ENCODE assay signal across 13 mouse cellular contexts in genomic region chr4:128042626-128043025, GRCm38 (mm10). TPM values are rescaled to one million over a fixed set of nuclear protein-coding genes. Genes with fewer than 3 reads are reported as not detected.
DNase-seq lines count a peak whose midpoint lies in the region; ATAC-seq lines count a peak whose summit lies in the region.
"Had no signal": no experiment of that assay in that cellular context is flagged by ENCODE, and none has a peak within 500 bp of the region (broad histone marks: within the 10 kb centered on the region; RNA-seq: fewer than 3 reads in every experiment).

No protein-coding gene starts in this region.

- no peak overlapping the region for H3K4me2 ChIP-seq in neural tube, embryonic 15.5 days

- H3K4me1 ChIP-seq in heart, embryonic 10.5 days, result no peaks in the 10 kb centered on the region
- peaks cover 22% of the 10 kb centered on the region for H3K4me1 ChIP-seq in neural tube, embryonic 15.5 days

- H3K9ac ChIP-seq in neural tube, embryonic 15.5 days (replicated peaks), result no peak overlapping the region

- 26% methylated on average over 5 of the region's 5 CpGs for WGBS in heart, embryonic 10.5 days
- 34% methylated on average over 5 of the region's 5 CpGs for WGBS in neural tube, embryonic 15.5 days

- peak; percentile 23 to 45 for DNase-seq in heart, postnatal 10 days
- DNase-seq in heart, embryonic 10.5 days (ENCODE audit: low spot score), result no peak
- DNase-seq in neural tube, embryonic 10.5 days (ENCODE audit: extremely low spot score, low spot score), result peak; percentile 37
- peak; percentile 62 for DNase-seq in forelimb bud, embryonic 11.5 days (ENCODE audit: low read depth, low spot score)
- DNase-seq in retina, embryonic 14.5 days (ENCODE audit: low spot score), result peak; percentile 68
- DNase-seq in thymus, postnatal 4 days, result no peak
- DNase-seq: cerebellum, postnatal 25 days; gastrocnemius, adult 2 months had no signal

- H3K36me3 ChIP-seq in heart, embryonic 10.5 days, result no peaks in the 10 kb centered on the region
- H3K36me3 ChIP-seq in neural tube, embryonic 15.5 days, result no peaks in the 10 kb centered on the region

- H3K4me3 ChIP-seq in heart, embryonic 10.5 days, result no peak overlapping the region
- no peak overlapping the region for H3K4me3 ChIP-seq in neural tube, embryonic 15.5 days (replicated peaks)
- H3K4me3 ChIP-seq: gastrocnemius, adult 2 months had no signal

- H3K9me3 ChIP-seq in heart, embryonic 10.5 days, result no peaks in the 10 kb centered on the region
- no peaks in the 10 kb centered on the region for H3K9me3 ChIP-seq in neural tube, embryonic 15.5 days (replicated peaks)

- no peak overlapping the region for H3K27ac ChIP-seq in heart, embryonic 10.5 days
- no peak overlapping the region for H3K27ac ChIP-seq in neural tube, embryonic 15.5 days (replicated peaks)
- H3K27ac ChIP-seq: gastrocnemius, adult 2 months had no signal

- intact Hi-C loops in heart, postnatal 10 days (cut with DNase I), result no loop called here

- no peak for ATAC-seq in neural tube, embryonic 15.5 days (ENCODE audit: low FRiP score)
- no peak for ATAC-seq in megakaryocyte-erythroid progenitor cell, adult 5-6 weeks (replicated peaks; ENCODE audit: low FRiP score, low TSS enrichment, poor library complexity, severe bottlenecking)
- ATAC-seq: activated CD4-positive, CD25-positive, alpha-beta regulatory T cell, adult 4 months had no signal

- H3K27me3 ChIP-seq in heart, embryonic 10.5 days (ENCODE audit: insufficient read depth, poor library complexity, severe bottlenecking), result no peaks in the 10 kb centered on the region
- no peaks in the 10 kb centered on the region for H3K27me3 ChIP-seq in neural tube, embryonic 15.5 days (replicated peaks)

RNA-seq across cellular contexts. Expression of gene Csmd2, which starts 55.0 kb away (rescaled TPM):
- total RNA-seq in heart, postnatal 10 days (2021), result under 1 TPM; 0.15 to 0.22 TPM
- 0.04 and 0.26 TPM in 2 replicates for polyA plus RNA-seq in heart, embryonic 10.5 days (2016; fragmentation: Nextera tagmentation; extraction: Ambion mirVana)
- polyA plus RNA-seq in neural tube, embryonic 15.5 days (2015; fragmentation: Nextera tagmentation; extraction: Ambion mirVana), result 10.2 and 12.7 TPM in 2 replicates
- not detected in 2 replicates for total RNA-seq in megakaryocyte-erythroid progenitor cell, adult 5-6 weeks (2014; fragmentation: Nextera tagmentation)
- total RNA-seq in megakaryocyte-erythroid progenitor cell, adult 5-6 weeks (2017), result not detected in 2 replicates
- total RNA-seq: gastrocnemius, adult 2 months; megakaryocyte progenitor cell, adult 5-6 weeks had no signal
- polyA plus RNA-seq: C2C12 had no signal

Comparison
In these comparisons a context has a peak if more than half of its experiments do, and no peak if none do; other contexts are left out.
1. DNase-seq: peak in heart, postnatal 10 days (2 of 2), neural tube, embryonic 10.5 days (single experiment), forelimb bud, embryonic 11.5 days (single experiment) and retina, embryonic 14.5 days (single experiment); none in heart, embryonic 10.5 days (single experiment) and thymus, postnatal 4 days (single experiment).